Mouse (Mus musculus): ENCODE measurements around the gene Sltm.

GRCm38 (mm10) chr9:70533328-70533727 is 9.2 kb upstream of the Sltm start:
- TF ChIP-seq POLR2A (IDR thresholded peaks at IDR 0.05; ENCODE audit: control insufficient read depth, low read depth, low read length): no peak
- TF ChIP-seq CTCF (IDR thresholded peaks at IDR 0.05; ENCODE audit: control insufficient read depth, insufficient read depth, insufficient replicate concordance, low read depth, low read length): no peak
